Mouse (Mus musculus) limb, embryonic 14.5 days (tissue): Measurements from ENCODE around the gene Ncbp2. TPM values are rescaled to one million over a fixed set of nuclear protein-coding genes. Genes with fewer than 3 reads are reported as not detected.

Source experiments
- ATAC-seq: fragments of 200-750 bp; cut with Nextera tagmentation; 2 replicates; pipeline ENCODE4 v1.8.0; 2017; ENCODE audit warnings: low read depth, moderate number of reproducible peaks, moderate TSS enrichment; ENCODE audit not compliant: low FRiP score
- DNase-seq: peaks from one replicate; pipeline ENCODE4 v3.0.0-alpha.2; 2015; ENCODE audit warnings: low spot score
- H3K27ac ChIP-seq: fragments of 300-500 bp; sonication (generic); replicated peaks from 2 replicates; pipeline ENCODE4 v1.5.1; 2014; ENCODE audit warnings: low read depth, mild to moderate bottlenecking, low read length, moderate library complexity, mixed read lengths
- H3K27me3 ChIP-seq: fragments of 300-500 bp; sonication (generic); 2 replicates; pipeline ENCODE4 v1.6.1; 2014; ENCODE audit warnings: low read length, mixed read lengths; ENCODE audit not compliant: control insufficient read depth, insufficient read depth
- H3K36me3 ChIP-seq: fragments of 300-500 bp; sonication (generic); 2 replicates; pipeline ENCODE4 v1.6.1; 2014; ENCODE audit warnings: mild to moderate bottlenecking, low read length, moderate library complexity, mixed read lengths; ENCODE audit not compliant: control insufficient read depth, insufficient read depth
- H3K4me1 ChIP-seq: fragments of 300-500 bp; sonication (generic); 2 replicates; pipeline ENCODE4 v1.6.1; 2014; ENCODE audit warnings: antibody characterized with exemption, low read length, mixed read lengths; ENCODE audit not compliant: control insufficient read depth, insufficient read depth
- H3K4me2 ChIP-seq: fragments of 300-500 bp; sonication (generic); replicated peaks from 2 replicates; pipeline ENCODE4 v1.6.1; 2014; ENCODE audit warnings: low read depth, mild to moderate bottlenecking, low read length, moderate library complexity; ENCODE audit not compliant: severe bottlenecking
- H3K4me3 ChIP-seq: fragments of 300-500 bp; sonication (generic); replicated peaks from 2 replicates; pipeline ENCODE4 v1.5.1; 2014; ENCODE audit warnings: low read length
- H3K9ac ChIP-seq: fragments of 300-500 bp; sonication (generic); 2 replicates; pipeline ENCODE4 v1.6.1; 2014; ENCODE audit warnings: mild to moderate bottlenecking, low read depth, low read length, moderate library complexity; ENCODE audit not compliant: severe bottlenecking
- H3K9me3 ChIP-seq: fragments of 300-500 bp; sonication (generic); 2 replicates; pipeline ENCODE4 v1.6.1; 2016; ENCODE audit warnings: low read length; ENCODE audit not compliant: control insufficient read depth
- POLR2A ChIP-seq: fragments of 200-500 bp; IDR thresholded peaks from 2 replicates; pipeline ENCODE4 v1.8.0; 2012; ENCODE audit warnings: inconsistent platforms, mild to moderate bottlenecking, moderate library complexity, borderline replicate concordance; ENCODE audit not compliant: insufficient read depth, insufficient read length; ENCODE audit errors: extremely low read depth
- WGBS: fragments of 180-500 bp; shearing (Covaris S2); extraction: QIAGEN DNeasy Blood & Tissue Kit; methylation state at CpG from one replicate; pipeline ENCODE4 v1.1.7; 2014; 5-methylcytosine and 5-hydroxymethylcytosine counted together
- polyA plus RNA-seq, 2 experiments: library from polyadenylated mRNA; depleted of rRNA in 1 of 2; stranded (reverse) in 1 of 2; unstranded in 1 of 2; fragments of >200 nt; fragmentation: Nextera tagmentation in 1 of 2; extraction: Ambion mirVana in 1 of 2; gene quantifications; 2 replicates each; pipeline versions ENCODE4 v1.2.1 to v1.2.3; 2012 to 2014

Gene Ncbp2
- polyA plus RNA-seq, 2 experiments: 104 to 124 TPM

DNA sequence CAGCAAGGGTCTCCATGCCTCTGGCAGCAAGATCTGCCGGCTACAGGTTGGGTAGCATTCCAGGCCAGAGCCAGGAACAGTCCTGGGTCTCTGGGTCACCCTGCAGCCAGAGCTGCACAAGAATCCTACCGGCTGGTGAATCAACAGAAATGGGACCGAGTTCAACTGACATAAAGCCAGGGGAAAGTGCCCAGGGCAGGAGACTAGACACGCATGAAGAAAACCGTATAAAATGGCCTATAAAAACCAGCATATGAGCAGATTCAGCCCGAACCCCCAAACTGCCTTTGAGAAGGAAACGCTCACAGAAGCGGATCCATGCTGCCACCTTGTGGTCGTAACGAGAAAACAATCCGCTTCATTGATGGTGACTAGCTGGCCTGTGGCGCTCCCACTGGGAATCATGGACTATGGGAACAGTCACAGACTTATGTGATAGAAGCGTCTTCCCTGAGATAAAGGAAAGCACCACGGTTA lies 30.0 kb upstream of the Ncbp2 start:
- 3% methylated on average over 14 of the region's 14 CpGs for WGBS
- ATAC-seq: peak; percentile 74; the same call in 1 of the 2 replicates
- Histone ChIP-seq H3K4me3 (peak overlapping the region; percentile 8; the same call in 1 of the 2 replicates), H3K9me3 (no peaks in the 10 kb centered on the region), H3K36me3 (no peaks in the 10 kb centered on the region), H3K9ac (0 out of 2 replicates have a peak overlapping the region, but pooled peaks have one; percentile 34), H3K4me1 (peaks cover 5% of the 10 kb centered on the region; the same call in 1 of the 2 replicates), H3K4me2 (peak overlapping the region; percentile 41), H3K27ac (no peak overlapping the region), H3K27me3 (no peaks in the 10 kb centered on the region)
- no peak for TF ChIP-seq POLR2A
- DNase-seq: peak; percentile 90

DNA sequence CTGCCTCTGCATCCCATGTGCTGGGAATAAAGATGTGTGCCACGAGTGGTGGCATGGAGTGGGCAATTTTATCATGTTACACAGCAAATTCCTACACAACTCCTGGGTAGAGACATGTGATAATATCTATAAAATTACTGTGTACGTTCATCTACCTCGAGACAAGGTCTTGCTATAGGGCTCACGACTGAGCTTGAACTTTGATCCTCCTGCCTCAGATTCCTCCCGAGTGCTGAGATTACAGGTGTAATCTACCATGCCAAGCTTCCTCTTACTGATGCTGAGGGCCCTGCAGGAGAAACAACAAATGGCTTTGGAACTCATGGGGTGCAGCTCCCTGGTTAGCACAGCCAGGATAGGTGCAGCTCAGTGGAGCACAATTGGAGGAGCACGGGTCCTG lies 23.9 kb upstream of the Ncbp2 start:
- Histone ChIP-seq H3K4me1 (no peaks in the 10 kb centered on the region), H3K27me3 (no peaks in the 10 kb centered on the region), H3K4me2 (no peak overlapping the region), H3K4me3 (no peak overlapping the region), H3K9me3 (no peaks in the 10 kb centered on the region), H3K36me3 (no peaks in the 10 kb centered on the region), H3K9ac (no peak overlapping the region), H3K27ac (no peak overlapping the region)
- WGBS: 83% methylated on average over 6 of the region's 6 CpGs
- TF ChIP-seq POLR2A: no peak
- no peak for ATAC-seq
- DNase-seq: no peak

DNA sequence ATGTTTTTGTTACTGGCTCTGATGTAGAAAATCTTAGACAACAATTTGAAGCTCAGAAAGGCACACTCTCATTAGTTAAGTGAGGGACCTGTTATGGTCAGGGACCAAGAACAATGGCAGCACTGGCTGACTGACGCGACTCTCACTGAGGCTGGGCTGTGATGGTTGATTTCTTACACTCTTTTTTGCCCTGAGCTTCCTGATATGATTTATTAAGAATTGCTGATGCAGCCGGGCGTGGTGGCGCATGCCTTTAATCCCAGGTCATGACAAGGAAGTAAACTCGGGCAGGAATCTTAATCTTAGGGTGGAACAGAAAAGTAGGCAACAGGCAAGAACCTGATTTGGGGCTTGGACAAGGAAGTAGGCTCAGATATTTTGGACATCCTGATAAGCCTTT lies 22.2 kb upstream of the Ncbp2 start:
- 83% methylated on average over 6 of the region's 6 CpGs for WGBS

DNA sequence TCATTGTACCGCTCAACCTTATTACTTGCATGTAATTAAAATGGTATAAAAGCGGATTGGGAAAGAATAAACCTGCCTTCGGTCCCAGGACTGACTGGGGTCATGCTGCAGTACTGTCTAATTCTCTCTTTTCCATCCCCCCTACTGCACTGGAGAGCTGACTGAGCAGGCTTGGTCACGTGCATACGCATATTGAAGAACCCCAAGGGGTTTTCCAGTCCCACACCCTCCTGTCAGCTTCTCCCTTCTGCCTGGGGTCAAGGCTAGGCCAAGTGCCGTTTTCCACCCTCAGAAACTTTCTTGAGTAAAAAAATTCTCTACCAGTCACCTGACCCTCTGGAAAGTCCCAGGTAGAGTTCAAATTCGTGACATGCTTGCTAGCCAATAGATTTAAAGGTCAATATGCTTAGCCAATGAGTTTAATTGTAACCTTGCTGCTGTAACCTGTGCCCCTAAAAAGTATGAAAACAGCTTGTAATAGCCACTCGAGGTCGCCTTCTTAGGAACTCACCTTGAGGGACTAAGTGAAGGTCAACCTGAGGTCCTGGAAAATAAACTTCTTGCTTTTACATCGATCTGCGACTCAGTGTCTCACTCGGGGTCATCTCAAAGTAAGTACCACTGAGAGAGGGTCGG lies 21.6 kb upstream of the Ncbp2 start:
- Histone ChIP-seq H3K9ac (no peak overlapping the region), H3K36me3 (no peaks in the 10 kb centered on the region), H3K27ac (no peak overlapping the region), H3K9me3 (no peaks in the 10 kb centered on the region), H3K4me2 (no peak overlapping the region), H3K4me1 (no peaks in the 10 kb centered on the region), H3K4me3 (no peak overlapping the region), H3K27me3 (no peaks in the 10 kb centered on the region)
- WGBS: 76% methylated on average over 13 of the region's 13 CpGs
- no peak for TF ChIP-seq POLR2A
- DNase-seq: no peak
- ATAC-seq: no peak

More for the DNA sequence above, 22.2 kb upstream of the Ncbp2 start:
- H3K27me3 ChIP-seq: no peaks in the 10 kb centered on the region
- TF ChIP-seq POLR2A: no peak
- no peaks in the 10 kb centered on the region for H3K36me3 ChIP-seq
- DNase-seq (no peak), ATAC-seq (no peak)
- H3K4me3 ChIP-seq: no peak overlapping the region
- no peak overlapping the region for H3K27ac ChIP-seq
- no peaks in the 10 kb centered on the region for H3K9me3 ChIP-seq
- no peak overlapping the region for H3K4me2 ChIP-seq
- no peak overlapping the region for H3K9ac ChIP-seq
- no peaks in the 10 kb centered on the region for H3K4me1 ChIP-seq

DNA sequence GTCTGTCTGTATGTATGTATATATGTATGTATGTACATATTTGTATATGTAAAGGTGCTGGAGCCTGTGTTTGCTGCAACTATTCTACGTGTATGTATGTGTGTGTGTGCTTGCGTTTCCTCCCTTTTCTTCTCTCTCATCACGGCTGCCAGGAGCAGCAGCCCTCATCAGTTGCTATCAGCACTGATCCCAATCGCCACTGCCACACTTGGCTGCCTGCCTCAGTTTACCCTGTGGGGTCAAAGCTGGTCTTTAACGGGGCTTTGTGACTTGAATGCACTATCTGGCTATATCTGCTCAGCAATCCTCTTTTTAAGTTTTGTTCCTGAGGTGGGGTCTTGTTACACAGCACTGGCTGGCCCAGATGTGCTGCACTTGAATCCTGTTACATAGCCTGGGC lies 20.9 kb upstream of the Ncbp2 start:
- Histone ChIP-seq H3K36me3 (no peaks in the 10 kb centered on the region), H3K27me3 (no peaks in the 10 kb centered on the region), H3K4me2 (no peak overlapping the region), H3K4me1 (no peaks in the 10 kb centered on the region), H3K9me3 (no peaks in the 10 kb centered on the region), H3K27ac (no peak overlapping the region), H3K9ac (no peak overlapping the region), H3K4me3 (no peak overlapping the region)
- TF ChIP-seq POLR2A: no peak
- 89% methylated on average over 5 of the region's 5 CpGs for WGBS
- no peak for ATAC-seq
- no peak for DNase-seq
